Mouse (Mus musculus): ENCODE data around the gene Tmem217.

- TF ChIP-seq CTCF (IDR thresholded peaks at IDR 0.05; ENCODE audit: extremely low read depth, insufficient read depth, low read length) (no peak), POLR2A (IDR thresholded peaks at IDR 0.05; ENCODE audit: extremely low read depth, insufficient read depth, low read length) (no peak)
These were observed 73.9 kb downstream of the Tmem217 start for GRCm38 (mm10) chr17:29478271-29478670.

All from cortical plate, adult 2 months (tissue).